Mouse (Mus musculus) myocyte (in vitro differentiated cells): Measurements from ENCODE around the gene Elmod3.

Source experiments
- POLR2A ChIP-seq: IDR thresholded peaks from one replicate; pipeline ENCODE4 v1.6.1; 2011; ENCODE audit warnings: low read depth, mild to moderate bottlenecking, control low read depth, moderate library complexity; ENCODE audit not compliant: insufficient read length
- TCF12 ChIP-seq: IDR thresholded peaks from one replicate; pipeline ENCODE4 v1.6.1; 2011; ENCODE audit warnings: mild to moderate bottlenecking, control low read depth; ENCODE audit not compliant: poor library complexity, insufficient read depth, severe bottlenecking

GRCm38 (mm10) chr6:72584154-72584553 is 14.1 kb downstream of the Elmod3 start:
- TF ChIP-seq POLR2A = no peak
- TF ChIP-seq TCF12 = no peak
